Mouse (Mus musculus): Measurements from ENCODE around the gene Polr3e. TPM values are rescaled to one million over a fixed set of nuclear protein-coding genes. Genes with fewer than 3 reads are reported as not detected.
A peak's percentile ranks its signal among the peaks of the same experiment; 100 is the strongest.

Polr3e gene
- 24.5 and 25.8 TPM in 2 replicates for total RNA-seq (2014; fragmentation: Nextera tagmentation)
- 33.5 and 37.1 TPM in 2 replicates for total RNA-seq (2017)

DNA sequence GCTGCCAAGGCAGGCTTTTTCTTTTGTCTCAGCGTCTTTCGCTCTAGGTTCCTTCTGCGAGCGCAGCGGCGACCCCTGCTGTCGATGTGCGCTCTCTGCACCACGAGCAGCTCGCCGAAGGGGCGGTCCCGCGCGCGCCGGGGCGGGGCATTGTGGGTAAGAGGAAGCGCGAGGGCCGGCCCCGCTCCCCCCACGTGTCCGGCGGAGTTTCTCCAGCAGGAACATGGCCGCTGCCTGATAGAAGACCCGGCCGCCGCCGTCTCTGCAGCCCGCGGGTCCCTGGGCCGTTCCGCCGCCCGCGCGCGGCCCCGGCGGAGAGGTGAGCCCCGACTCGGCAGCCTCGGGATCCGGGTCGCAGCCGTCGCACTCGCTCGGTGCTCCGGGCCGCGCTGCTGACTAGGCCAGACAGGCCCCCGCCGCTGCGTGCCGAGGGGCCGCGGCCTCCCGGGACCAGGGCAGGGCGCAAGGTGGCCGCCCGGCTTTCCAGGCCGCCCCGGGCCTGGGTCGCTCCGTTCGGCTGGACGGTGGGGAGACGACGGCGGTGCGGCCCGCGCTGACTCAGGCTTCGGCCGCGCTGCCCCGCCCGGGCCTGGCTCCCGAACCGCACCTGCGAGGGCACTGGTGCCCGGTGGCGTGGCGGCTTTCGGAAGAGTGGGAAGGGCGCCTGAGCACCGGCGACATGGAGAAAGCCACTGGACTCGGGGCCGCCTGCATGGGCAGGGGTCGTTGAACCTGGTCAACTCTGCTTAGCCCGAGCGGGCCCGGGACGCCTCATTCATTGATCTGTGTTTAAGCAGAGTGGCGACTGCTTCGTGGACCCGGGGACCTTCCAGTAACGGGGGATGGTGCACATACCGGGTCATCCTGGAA is at the start of gene Polr3e:
Gene Polr3e (plus strand): TSS at position 153 of the 870 bp plus-strand sequence.
- peak; percentile 94 for ATAC-seq (replicated peaks; ENCODE audit: poor library complexity, severe bottlenecking)

DNA sequence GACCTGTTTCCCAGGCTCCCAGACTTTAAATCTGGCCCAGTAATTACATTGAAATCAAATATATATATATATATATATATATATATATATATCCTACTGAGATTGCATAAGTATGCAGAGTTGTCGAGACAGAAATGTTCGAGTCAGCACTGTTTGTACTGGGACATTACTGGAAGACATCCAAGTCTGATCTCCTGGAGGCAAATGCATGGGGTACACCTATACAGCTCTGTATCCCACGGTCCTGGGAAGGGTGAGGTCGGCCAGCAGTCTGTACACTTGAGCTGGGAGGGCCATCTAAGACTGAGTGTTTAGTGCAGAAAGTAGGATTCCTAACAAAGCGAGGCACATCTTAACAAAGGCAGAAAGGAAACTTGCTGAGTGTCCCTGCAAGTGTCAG is 47.7 kb upstream of the Polr3e start:
- ATAC-seq (replicated peaks; ENCODE audit: poor library complexity, severe bottlenecking): peak; percentile 31

DNA sequence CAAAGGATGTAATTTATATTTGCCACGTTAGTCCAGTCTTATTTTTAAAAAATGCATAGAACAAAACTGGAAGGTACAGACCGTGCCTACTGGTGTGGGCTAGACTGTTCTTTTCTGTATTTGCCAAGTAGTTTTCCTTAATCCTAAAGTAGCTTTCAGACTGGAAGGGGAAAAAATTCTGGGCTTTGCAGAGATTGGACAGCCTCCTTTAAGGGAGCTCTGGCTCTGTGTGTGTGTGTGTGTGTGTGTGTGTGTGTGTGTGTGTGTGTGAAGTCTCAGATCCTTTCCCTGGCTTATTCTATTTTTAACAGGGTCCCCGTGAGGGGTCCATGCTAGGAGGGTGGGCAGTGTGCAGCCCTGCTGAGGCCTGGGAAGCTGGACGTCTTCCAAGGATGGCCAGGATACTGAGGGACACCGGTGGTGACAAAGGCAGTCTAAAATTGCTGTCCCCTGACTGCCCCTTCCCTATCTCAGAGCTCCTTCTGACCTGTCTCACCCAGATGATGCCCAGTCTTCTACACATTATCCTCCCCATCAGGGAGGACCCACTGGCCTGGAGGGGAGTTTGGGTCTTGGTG is 47.0 kb upstream of the Polr3e start:
- no peak for ATAC-seq (replicated peaks; ENCODE audit: poor library complexity, severe bottlenecking)

DNA sequence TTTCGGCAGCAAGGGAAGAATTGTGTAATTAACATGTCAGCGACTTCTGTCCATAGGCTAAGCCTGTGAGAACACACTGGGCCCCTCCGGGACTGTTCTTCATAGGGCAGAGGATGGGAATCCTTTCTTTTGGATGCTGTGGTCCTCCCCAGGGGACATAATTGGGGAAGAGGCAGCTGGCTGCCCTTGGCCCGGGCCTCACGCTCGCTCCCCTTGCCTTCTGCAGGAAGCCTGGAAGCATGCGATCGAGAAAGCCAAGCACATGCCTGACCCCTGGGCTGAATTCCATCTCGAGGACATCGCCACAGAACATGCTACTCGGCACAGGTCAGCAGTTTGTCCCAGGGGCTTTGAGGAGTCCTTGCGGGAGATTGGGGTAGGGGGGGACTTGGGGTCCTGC is 44.5 kb upstream of the Polr3e start:
- peak; percentile 31; the same call in 1 of the 2 replicates for ATAC-seq (replicated peaks; ENCODE audit: poor library complexity, severe bottlenecking)

DNA sequence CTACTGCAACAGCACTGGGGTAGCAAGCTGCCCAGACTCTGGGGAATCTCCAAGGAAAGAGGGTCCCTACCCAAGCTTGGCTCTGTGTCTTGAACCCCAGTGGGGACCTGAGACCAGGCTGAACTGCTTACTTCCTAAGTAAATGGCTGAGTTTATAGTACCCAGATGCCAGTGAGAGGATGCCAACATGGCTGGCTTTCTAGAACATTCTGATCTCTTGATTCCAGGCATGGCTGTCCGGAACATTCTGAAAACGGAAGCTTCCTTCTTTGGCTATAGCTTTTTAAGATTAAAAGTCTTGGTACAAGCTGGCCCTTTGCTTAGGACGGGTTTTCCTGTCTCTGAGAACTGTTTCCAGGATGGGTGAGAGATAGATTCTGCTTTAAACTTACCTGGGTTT is 43.5 kb upstream of the Polr3e start:
- no peak for ATAC-seq (replicated peaks; ENCODE audit: poor library complexity, severe bottlenecking)

DNA sequence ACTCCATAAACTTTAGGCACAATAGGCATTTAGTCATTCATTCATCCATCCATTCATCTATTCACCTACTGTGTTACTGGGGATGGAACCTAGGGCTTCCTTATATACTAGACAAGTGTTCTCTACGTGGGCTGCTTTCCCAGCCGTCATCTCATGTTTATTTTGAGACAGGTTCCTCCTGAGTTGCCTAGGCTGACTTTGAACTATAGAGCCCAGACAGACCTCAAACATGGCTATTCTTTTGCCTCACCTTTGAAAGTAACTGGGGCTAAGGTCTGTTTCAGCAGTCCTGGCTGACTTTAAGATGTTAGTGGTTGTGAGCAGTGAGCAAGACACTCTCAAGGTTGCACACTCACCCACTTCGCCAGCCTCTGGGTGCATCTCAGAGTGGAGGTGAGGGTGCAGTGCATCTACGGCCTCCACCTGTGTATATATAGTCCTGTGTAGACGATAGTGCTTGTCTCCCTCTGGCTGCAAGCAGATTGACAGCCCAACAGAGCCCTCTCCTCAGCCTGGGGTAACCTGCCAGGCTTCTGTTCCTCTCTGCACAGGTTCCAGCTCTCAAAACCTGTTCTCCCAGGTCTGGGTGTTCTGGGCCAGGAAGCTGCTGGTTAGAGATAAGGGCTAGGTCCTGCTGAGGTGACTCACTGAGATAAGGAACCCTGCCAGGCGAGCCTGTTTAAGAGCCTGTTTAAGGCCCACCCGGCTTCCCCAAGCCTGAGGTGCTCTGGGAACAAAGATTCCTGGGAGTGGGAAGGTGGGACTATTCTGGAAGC is 42.6 kb upstream of the Polr3e start:
- ATAC-seq (replicated peaks; ENCODE audit: poor library complexity, severe bottlenecking): peak; percentile 14; the same call in 1 of the 2 replicates

DNA sequence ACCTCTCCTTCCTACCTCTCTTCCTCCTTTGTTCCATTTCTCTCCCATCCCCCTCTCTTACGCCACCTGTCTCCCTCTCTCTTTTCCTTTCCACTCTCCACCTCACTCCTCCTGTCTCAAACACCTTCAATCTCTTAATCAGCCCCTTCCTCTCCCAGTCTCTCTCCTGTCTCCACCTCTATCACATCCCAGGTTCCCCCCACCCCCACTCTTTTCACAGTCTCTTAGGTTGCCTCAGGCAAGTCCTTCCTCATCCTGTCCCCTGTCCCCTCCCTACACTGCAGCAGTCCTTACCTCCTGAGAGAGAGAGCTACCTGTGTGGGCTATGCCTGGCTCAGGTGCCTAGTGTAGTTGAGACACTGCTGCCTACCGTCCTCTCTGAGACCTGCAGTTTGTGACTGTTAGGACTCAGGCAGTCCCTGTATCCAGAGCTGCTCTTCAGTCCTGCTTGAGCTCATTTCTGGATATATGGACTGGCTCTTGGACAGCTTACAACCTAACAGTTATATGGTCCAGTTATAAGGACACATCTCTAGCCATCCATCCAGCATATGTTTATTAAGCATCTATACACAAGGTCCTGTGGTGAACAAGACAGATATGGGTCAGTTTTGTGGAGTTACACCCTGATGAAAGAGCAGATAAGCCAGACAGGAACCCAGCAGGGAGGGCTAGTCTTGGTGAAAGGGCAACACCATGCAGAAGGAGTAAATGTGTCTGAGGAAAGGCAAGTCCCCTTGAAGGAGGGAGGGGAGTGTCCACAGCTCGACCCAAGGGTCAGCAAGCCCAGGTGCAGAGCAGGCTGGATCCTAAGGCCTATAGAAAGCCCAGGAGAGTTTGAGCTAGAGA is 41.8 kb upstream of the Polr3e start:
- no peak for ATAC-seq (replicated peaks; ENCODE audit: poor library complexity, severe bottlenecking)

DNA sequence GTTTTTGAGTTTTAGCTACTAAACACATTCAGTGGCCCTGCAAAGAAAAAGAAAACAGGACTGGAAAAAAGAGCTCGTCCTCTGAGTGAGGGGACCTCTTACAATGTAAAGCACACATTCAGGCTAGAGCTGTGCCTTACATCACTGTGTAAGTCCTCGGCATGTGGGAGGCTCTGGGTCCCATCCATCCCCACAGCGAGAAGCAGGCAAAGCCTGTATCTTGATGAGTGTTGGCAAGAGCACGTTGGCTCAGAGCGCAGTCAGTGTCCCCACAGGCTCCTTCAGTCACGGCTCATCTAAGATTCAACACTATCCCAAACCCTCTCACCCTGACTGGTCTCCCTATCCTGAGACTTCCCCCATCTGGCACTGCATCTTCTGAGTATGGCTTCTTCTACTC is 39.3 kb upstream of the Polr3e start:
- no peak for ATAC-seq (replicated peaks; ENCODE audit: poor library complexity, severe bottlenecking)

DNA sequence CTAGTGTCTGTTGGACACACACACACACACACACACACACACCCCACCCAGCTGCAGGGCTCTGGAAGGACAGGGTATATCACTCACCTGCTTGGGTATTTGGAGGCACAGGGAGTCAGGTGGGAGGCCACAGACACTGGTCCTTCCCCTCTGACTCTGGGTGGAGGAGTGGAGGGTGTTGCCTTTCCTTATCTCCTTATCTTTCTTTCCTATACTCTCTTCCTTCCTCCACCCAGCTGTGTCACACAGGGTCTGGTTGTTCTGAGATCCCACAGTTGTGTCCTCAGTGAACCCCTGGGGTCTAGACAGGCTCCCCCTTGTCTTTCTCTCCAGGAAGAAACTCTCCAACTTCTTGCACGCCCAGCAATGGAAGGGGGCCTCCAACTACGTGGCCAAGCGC is 37.6 kb upstream of the Polr3e start:
- ATAC-seq (replicated peaks; ENCODE audit: poor library complexity, severe bottlenecking): no peak

DNA sequence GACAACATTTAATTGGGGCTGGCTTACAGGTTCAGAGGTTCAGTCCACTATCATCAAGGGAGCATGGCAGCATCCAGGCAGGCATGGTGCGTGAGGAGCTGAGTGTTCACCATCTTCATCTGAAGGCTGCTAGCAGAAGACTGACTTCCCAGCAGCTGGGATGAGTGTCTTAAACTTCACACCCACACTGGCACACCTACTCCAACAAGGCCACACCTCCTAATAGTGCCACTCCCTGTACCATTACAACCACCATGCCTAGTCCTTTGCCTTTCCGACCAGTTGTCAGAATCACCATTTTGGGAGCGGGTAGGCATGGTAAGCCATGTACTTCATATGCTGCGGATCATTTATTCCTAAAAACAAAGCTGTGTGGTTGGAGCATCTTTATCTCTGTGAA is 36.8 kb upstream of the Polr3e start:
- ATAC-seq (replicated peaks; ENCODE audit: poor library complexity, severe bottlenecking): no peak

DNA sequence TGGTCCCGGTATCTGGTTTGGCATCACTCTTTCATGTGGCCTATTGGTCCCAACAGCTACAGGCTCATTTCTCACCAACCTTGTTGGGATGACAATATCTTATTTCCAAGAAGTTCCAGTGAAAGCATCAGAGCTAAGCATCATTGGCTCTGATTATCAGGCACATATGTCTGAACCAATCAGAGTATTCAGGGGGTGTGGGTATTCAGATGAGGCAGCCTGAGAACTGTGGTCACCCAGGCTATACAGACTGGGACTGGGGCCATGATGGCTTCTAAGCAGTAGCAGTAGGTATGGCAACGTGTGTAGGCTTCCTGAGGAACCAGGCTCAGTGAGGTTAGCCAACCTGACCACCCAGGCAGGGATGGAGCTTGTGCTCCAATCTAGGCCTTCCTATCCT is 36.1 kb upstream of the Polr3e start:
- peak; percentile 35; the same call in 1 of the 2 replicates for ATAC-seq (replicated peaks; ENCODE audit: poor library complexity, severe bottlenecking)

DNA sequence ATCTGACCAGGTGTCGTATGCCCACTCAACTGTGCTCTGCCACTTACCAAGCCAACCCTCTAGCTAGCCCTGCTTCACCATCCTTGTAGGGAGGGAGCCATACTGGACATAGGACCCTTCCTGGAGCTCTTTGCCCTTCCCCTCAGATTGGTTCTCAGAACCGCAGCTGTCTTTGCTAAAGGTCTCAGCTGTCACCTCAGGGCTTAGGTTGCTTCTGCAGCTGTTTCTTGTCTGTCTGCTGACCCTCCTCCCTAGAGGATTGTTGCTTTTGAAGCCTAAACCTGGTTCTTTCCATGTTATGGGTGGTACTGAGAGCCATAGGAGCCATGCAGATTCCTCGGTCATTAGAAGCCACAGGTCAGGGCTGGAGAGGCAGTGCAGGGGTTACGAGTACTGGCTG is 34.9 kb upstream of the Polr3e start:
- ATAC-seq (replicated peaks; ENCODE audit: poor library complexity, severe bottlenecking): no peak

DNA sequence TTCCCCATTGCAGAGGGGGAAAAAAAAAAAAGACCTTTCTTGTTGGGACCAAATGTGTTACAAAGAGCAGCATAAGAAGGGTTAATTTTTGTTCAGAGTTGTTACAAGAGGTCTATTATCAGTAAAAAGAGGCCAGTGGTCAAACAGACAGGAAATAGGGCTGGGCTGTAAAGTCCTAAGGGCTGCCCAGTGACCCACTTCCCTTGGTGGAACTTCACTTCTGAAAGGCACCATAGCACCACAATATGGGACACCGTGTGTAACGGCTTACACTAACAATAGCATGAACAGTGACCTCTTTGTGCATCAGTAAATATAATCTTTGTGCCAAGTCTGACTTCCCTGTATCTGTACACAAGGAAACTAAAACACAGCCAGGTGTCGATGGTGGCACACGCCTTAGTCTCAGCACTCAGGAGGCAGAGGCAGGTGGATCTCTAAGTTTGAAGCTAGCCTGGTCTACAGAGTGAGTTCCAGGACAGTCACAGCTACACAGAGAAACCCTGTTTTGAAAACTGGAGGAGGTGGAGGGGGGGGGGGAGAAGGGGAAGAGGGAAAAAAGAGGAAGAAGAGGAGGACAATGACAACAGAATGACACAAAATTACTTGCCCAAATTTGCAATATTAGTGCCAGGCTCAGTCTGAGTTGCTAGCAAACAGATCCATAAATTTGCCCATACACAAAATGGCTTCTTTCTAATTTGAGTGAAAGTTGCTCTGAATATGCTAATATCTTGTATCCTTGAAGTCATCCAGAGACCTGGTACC is 33.8 kb upstream of the Polr3e start:
- ATAC-seq (replicated peaks; ENCODE audit: poor library complexity, severe bottlenecking): peak; percentile 68

DNA sequence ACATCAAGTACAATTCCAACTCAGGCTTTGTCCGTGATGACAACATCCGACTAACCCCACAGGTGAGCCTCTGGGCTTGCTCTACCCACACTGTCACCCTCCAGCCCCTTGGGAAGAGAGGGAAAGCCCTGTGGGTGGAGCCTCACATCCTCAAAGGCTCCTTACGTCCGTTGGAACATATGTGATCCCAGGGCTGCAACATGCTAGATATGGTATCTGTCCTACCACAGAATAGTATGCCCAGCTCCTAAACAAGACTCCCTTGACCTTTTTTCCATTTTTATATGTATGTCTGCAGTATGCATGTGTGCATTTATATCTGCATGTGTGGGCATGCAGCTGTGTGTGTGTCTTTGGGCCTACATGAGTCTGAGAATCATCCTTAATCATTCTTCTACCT is 32.8 kb upstream of the Polr3e start:
- ATAC-seq (replicated peaks; ENCODE audit: poor library complexity, severe bottlenecking): no peak

DNA sequence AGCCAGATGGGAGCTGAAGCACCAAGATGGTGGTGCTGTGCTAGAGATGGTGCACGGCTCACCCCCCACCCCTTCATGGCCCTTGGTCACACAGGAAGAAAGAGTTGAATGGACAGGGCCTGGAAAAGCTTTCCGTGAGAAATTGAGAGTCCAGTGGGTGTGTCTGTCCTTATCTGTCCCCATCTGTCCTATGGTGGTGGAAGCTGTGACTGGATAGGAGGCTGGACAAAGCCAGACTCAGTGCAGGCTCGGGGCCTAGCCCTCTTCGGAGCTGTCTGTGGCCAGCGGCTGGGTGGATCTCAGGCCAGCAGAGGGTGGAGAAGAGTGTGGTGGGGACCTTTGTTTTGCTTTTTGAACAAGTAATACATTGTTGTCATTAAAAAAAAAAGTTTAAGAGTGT is 24.4 kb upstream of the Polr3e start:
- ATAC-seq (replicated peaks; ENCODE audit: poor library complexity, severe bottlenecking): no peak

DNA sequence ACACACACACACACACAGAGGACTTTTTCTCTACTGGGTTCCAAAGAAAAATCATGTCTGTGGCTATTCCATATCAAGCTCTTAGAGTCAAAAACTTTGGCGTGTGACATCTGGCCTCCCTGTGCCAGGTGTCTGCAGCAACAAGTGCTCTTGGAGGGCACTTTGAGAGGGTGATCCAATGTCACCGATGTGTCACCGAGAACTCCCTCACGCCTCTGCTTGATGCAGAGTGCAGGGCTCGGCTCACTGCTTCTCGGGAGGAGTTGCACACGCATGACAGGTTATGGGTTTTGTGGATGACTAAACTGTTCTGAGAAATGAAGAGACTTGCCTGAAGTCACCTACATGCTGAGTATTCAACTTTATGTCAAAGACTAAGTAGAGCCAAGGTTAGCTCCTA is 20.5 kb upstream of the Polr3e start:
- no peak for ATAC-seq (replicated peaks; ENCODE audit: poor library complexity, severe bottlenecking)

DNA sequence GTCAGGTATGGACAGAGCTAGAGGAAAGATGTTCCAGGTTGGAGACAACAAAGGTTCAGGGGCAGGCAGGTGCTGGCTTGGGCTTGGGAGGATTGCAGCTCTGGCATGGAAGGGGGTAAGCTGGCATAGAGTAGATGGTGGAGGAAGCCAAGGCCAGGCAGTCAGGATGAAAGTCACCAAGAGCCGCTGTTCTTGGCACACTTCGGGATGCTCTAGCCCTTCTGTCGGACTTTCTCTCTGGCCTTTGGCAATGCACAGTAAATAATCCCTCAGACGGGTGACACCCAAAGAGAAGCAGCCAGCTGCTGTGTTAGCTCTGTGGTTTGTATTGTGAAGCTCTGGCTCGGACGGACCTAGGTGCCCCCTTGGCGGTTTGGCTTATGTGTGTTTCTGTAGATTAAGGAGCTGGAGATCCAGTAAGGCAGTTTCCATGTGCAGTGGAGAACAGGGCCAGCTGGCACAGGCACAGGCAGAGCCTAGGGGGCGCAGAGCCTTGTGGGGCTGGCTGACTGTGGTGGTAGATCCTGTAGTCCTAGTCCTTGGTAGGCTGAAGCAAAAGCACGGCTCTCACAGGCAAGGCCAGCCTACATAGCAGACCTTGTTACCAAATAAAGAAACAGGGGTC is 19.7 kb upstream of the Polr3e start:
- no peak for ATAC-seq (replicated peaks; ENCODE audit: poor library complexity, severe bottlenecking)

DNA sequence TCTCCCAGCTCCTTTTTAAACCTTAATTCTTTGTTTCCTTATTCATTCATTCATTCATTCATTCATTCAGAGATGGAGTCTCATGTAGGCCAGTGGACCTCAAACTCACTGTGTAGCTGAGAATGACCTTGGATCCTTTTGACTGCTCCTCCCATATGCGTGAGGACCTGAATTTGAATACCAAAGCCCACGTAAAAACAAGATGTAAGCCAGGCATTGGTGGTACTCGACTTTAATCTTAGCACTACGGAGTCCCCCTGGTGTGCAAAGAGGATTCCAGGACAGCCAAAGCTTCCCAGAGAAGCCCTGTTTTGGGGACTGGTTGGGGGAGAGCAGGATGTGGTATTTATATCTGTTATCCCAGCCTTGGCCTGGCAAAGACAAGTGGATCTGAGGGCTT is 17.4 kb upstream of the Polr3e start:
- no peak for ATAC-seq (replicated peaks; ENCODE audit: poor library complexity, severe bottlenecking)

DNA sequence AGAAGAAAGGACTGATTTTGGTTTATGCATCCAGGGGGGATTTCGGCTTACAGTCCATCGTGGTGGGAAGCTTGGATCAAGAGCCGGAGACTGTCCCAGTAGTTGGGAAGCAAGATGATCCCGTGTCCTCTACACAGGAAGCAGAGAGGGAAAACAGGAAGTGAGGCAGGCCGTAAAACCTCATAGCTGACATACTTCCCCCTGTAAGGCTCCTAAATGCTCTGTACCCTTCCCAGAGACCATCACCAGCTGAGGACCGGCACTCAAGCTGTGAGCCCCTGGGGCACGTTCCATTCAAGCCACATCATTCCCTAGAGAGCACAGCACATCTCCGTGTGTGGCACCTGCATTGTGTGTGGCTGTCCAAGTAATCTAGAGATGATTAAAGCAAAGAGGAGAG is 15.8 kb upstream of the Polr3e start:
- peak; percentile 79 for ATAC-seq (replicated peaks; ENCODE audit: poor library complexity, severe bottlenecking)
